Mouse (Mus musculus): Measurements from ENCODE around the gene Adamtsl3.

Adamtsl3 gene

DNA sequence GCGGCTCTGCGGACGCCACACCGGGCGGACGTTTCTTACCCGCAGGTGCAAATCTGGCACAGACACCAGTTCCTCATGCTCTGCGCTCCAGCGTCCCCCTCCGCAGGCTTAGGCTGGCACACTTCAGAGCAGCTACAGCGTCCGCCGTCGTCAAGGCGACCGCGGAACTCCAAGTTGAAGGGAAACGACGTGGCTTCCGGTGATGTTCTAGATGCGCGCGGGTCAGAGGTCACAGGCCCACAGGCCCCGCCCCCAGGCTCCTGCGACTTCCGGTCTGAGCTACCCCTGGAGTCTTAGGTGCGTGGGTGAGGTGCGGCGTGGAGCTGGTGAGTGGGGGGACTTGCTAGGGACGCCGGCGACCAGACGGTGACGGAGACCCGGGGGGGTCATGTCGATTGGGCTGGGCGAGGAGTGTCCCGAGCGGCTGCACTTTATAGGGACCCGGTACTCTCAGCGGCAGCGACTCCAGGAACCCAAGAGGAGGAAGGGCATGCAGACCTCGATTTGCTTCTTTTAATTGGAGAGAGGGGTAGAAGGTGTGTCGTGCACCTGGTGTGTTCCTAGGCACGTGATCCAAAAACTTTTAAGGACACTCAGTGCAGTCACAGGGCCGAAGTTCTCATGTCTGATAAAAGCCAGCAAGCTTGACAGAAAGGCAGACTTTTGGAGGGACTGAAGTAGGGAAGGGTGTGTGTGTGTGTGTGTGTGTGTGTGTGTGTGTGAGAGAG, 313.0 kb downstream of the Adamtsl3 start, which contains the start of the genes Saxo2 and Efl1:
Gene Saxo2, minus strand, starts transcription at position 176 of the 728 bp plus-strand sequence.
Gene Efl1, plus strand, starts transcription at position 262 of the 728 bp plus-strand sequence.
- peak; percentile 98 for DNase-seq (ENCODE audit: low spot score)

DNA sequence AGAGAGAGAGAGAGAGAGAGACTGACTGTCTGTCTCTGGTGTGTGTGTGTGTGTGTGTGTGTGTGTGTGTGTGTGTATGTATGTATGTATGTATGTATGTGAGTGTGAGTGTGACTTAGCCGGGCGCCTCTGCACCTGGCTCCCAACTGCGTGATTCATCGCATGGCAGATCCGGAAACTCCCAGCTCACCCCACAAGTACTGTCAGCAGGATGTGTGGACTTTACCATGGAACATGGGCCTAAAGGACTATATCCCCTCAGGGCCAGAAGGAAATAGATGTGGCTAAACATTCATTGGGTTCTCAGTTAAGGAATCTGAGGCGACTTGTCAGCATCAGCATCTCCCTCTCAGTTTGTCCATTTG, 313.6 kb downstream of the Adamtsl3 start:
- DNase-seq (ENCODE audit: low spot score): no peak
